Mouse (Mus musculus) hindbrain, embryonic 14.5 days (tissue): ENCODE results near the gene Gosr2. TPM values are rescaled to one million over a fixed set of nuclear protein-coding genes. Genes with fewer than 3 reads are reported as not detected.

ENCODE experiments used
- ATAC-seq: fragments of 200-750 bp; cut with Nextera tagmentation; 2 replicates; pipeline ENCODE4 v1.8.0; 2017; ENCODE audit warnings: moderate number of reproducible peaks, mild to moderate bottlenecking, moderate TSS enrichment, moderate library complexity; ENCODE audit not compliant: low FRiP score
- DNase-seq: peaks from one replicate; pipeline ENCODE4 v3.0.0-alpha.2; 2015; ENCODE audit warnings: low spot score
- H3K27ac ChIP-seq: fragments of 300-500 bp; sonication (generic); 2 replicates; pipeline ENCODE4 v1.5.1; 2014; ENCODE audit warnings: mild to moderate bottlenecking, moderate library complexity
- H3K27me3 ChIP-seq: fragments of 300-500 bp; sonication (generic); 2 replicates; pipeline ENCODE4 v1.6.1; 2014; ENCODE audit warnings: mild to moderate bottlenecking, low read length, mixed read lengths; ENCODE audit not compliant: control insufficient read depth, insufficient read depth
- H3K36me3 ChIP-seq: fragments of 300-500 bp; sonication (generic); replicated peaks from 2 replicates; pipeline ENCODE4 v1.6.1; 2014; ENCODE audit not compliant: control insufficient read depth, insufficient read depth
- H3K4me1 ChIP-seq: fragments of 300-500 bp; sonication (generic); replicated peaks from 2 replicates; pipeline ENCODE4 v1.6.1; 2014; ENCODE audit warnings: antibody characterized with exemption, low read length, mixed read lengths; ENCODE audit not compliant: control insufficient read depth, insufficient read depth
- H3K4me2 ChIP-seq: fragments of 300-500 bp; sonication (generic); replicated peaks from 2 replicates; pipeline ENCODE4 v1.6.1; 2014; ENCODE audit warnings: mild to moderate bottlenecking, moderate library complexity
- H3K4me3 ChIP-seq: fragments of 300-500 bp; sonication (generic); replicated peaks from 2 replicates; pipeline ENCODE4 v1.5.1; 2014; ENCODE audit warnings: mild to moderate bottlenecking, low read length
- H3K9ac ChIP-seq: fragments of 300-500 bp; sonication (generic); 2 replicates; pipeline ENCODE4 v1.6.1; 2014
- H3K9me3 ChIP-seq: fragments of 300-500 bp; sonication (generic); 2 replicates; pipeline ENCODE4 v1.6.1; 2016; ENCODE audit warnings: low read length; ENCODE audit not compliant: control insufficient read depth
- WGBS: fragments of 180-500 bp; shearing (Covaris S2); extraction: QIAGEN DNeasy Blood & Tissue Kit; methylation state at CpG from one replicate; pipeline ENCODE4 v1.1.7; 2014; 5-methylcytosine and 5-hydroxymethylcytosine counted together
- polyA plus RNA-seq: library from polyadenylated mRNA; unstranded; fragments of >200 nt; fragmentation: Nextera tagmentation; extraction: Ambion mirVana; gene quantifications from 2 replicates; pipeline ENCODE4 v1.2.1, GENCODE M21; 2014

Gene Gosr2
- polyA plus RNA-seq, 1 experiment from 2014 or later, result 93.0 TPM

DNA sequence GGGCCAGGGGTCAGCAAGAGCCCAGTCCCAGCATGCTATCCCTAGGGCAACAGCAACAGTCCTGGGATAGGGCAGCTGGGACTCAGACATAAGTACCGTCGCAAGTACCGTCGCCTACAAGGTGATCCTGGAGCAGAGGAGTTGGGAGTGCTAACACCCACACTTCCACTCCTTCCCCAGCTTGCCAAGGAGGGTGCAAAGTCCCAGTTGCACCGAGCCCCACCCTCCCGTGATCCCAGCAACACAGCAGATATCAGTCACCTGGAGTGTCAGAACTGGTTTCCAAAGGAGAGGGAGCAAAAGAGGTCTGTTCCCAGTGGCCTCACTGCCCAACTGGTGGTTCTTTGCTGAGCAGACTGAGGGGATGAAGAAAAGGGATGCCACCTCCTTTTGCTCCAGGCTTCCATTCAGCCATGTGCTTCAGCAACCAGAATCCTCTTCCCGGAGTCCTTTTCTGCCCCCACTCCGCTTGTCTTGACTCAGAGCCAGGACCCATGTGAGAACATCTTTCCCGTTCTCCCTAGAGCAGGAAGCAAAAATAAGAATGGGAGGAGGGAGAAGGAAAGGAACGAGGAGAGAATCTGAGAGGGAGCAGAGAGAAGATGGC lies 44.2 kb downstream of the Gosr2 start:
- ATAC-seq (no peak), DNase-seq (no peak)
- H3K27ac ChIP-seq, result no peak overlapping the region
- peaks cover 17% of the 10 kb centered on the region for H3K4me1 ChIP-seq
- H3K36me3 ChIP-seq, result no peaks in the 10 kb centered on the region
- 78% methylated on average over 10 of the region's 10 CpGs for WGBS
- peaks cover 75% of the 10 kb centered on the region for H3K27me3 ChIP-seq
- no peak overlapping the region for H3K4me3 ChIP-seq
- H3K9ac ChIP-seq, result no peak overlapping the region
- H3K4me2 ChIP-seq, result no peak overlapping the region
- no peaks in the 10 kb centered on the region for H3K9me3 ChIP-seq

DNA sequence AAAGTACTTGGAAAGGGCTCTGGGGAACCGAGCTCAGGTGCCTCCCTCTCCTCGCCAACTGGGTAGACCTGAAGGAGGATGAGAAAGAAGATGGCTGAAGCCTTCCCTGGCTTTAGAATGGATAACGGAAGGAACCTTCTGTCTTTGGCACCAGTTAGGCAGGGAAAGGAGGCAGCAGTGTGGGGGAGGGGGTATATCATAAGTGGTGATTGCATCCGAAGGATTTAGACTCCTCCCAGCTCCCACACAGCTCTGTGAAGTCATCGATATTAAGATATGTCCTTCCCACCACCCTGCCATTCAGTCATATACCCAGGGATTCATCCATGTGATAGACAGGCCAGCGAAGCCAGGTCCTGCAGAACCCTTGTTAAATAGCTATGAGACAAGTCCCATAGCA lies 46.3 kb downstream of the Gosr2 start:
- DNase-seq (no peak), ATAC-seq (no peak)
- Histone ChIP-seq H3K9ac (no peak overlapping the region), H3K27ac (no peak overlapping the region), H3K4me2 (no peak overlapping the region), H3K4me1 (peaks cover 17% of the 10 kb centered on the region), H3K36me3 (no peaks in the 10 kb centered on the region), H3K9me3 (no peaks in the 10 kb centered on the region), H3K4me3 (no peak overlapping the region), H3K27me3 (peaks cover 85% of the 10 kb centered on the region)
- 78% methylated on average over 6 of the region's 6 CpGs for WGBS

DNA sequence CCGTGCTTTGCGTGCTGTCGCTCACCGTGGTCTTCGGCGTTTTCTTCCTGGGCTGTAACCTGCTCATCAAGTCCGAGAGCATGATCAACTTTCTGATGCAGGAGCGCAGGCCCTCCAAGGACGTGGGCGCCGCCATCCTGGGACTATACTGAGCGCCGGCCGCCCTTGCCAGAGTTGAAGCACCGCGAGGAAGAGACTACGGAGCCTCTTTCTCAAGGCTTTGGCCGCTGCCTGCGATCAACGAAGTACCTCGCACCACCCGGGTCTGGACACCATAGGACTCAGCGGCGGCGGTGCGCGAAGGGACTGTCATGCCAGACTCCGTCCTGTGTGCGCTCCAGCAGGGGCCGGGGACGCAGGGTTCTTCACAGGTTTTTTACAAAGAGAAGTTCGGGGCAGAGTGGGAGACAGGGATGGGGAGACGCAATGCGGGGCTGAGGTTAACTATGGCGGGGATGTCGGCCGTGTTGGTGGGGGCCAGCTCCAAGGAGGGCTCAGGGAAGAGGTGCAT lies 47.7 kb downstream of the Gosr2 start:
- Histone ChIP-seq H3K4me3 (peak overlapping the region; percentile 38), H3K27me3 (peaks cover 77% of the 10 kb centered on the region), H3K9ac (0 out of 2 replicates have a peak overlapping the region, but pooled peaks have one; percentile 28), H3K36me3 (no peaks in the 10 kb centered on the region), H3K4me2 (peak overlapping the region; percentile 75), H3K4me1 (peaks cover 13% of the 10 kb centered on the region), H3K27ac (no peak overlapping the region), H3K9me3 (no peaks in the 10 kb centered on the region)
- WGBS, result 1% methylated on average over 37 of the region's 37 CpGs
- ATAC-seq (no peak), DNase-seq (no peak)

DNA sequence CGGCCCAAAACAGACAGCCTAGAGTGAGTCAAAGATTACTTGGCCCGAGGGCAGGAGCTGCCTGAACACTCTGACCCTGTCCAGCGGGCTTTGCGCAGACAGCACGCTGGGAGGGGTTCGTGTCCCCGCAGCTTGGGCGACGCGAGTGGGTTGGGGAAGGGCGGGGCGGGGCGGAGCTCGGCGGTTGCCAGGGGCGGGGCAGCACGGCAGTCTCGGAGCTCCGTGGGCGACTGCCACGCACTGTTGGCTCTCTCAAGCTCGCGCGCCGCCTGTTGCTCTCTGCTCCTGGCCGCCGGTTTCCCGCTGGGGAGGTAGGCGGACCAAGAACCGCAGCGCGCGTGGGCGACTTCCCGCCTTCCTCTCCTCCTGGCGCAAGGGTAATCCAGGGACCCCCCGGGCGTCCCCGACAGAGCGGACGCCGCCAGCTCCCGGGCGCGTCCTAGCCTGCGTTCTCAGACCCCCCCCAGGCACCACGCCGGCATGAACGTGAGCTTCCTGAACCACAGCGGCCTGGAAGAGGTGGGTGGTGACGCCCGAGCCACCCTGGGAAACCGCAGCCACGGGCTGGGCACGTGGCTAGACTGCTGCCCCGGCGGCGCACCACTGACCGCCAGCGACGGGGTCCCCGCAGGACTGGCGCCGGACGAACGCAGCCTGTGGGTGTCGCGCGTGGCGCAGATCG lies 48.3 kb downstream of the Gosr2 start, which contains the start of gene Rprml:
Gene Rprml (plus strand): TSS at position 270 of the 682 bp plus-strand sequence.
- 0 out of 2 replicates have a peak within 1 kb of the TSS, but pooled peaks have one; percentile 28 for H3K9ac ChIP-seq
- under 1% methylated on average over 70 of the region's 71 CpGs for WGBS
- H3K27me3 ChIP-seq, result peaks cover 75% of the 10 kb centered on the region
- DNase-seq (no peak), ATAC-seq (no peak)
- peak within 1 kb of the TSS; percentile 38 for H3K4me3 ChIP-seq
- peaks cover 13% of the 10 kb centered on the region for H3K4me1 ChIP-seq
- no peaks in the 10 kb centered on the region for H3K9me3 ChIP-seq
- peak within 1 kb of the TSS; percentile 75 for H3K4me2 ChIP-seq
- H3K36me3 ChIP-seq, result no peaks in the 10 kb centered on the region
- H3K27ac ChIP-seq, result no peak within 1 kb of the TSS

DNA sequence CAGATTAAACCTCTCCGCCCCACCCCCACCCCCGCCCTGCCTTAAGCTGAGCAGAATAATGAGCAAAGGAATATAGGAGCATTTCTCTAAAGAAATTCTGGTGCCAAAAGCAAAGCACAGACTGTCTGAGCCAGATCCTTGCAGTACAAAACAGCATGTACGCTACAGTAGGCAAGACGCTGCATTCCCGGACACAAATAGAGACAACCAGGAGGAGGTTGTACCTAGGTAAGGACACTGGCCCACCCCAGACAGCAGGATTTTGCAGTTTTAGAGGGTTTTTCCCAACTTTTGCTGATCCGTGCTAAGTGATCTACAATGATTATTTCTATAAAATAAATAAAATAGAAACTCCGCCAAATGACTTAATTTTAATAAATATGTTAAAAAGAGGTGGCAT lies 49.0 kb downstream of the Gosr2 start:
- Histone ChIP-seq H3K27ac (no peak overlapping the region), H3K4me2 (no peak overlapping the region), H3K27me3 (peaks cover 68% of the 10 kb centered on the region), H3K4me1 (peaks cover 13% of the 10 kb centered on the region), H3K4me3 (no peak overlapping the region), H3K9me3 (no peaks in the 10 kb centered on the region), H3K36me3 (no peaks in the 10 kb centered on the region), H3K9ac (no peak overlapping the region)
- 28% methylated on average over 7 of the region's 7 CpGs for WGBS
- DNase-seq (no peak), ATAC-seq (no peak)

DNA sequence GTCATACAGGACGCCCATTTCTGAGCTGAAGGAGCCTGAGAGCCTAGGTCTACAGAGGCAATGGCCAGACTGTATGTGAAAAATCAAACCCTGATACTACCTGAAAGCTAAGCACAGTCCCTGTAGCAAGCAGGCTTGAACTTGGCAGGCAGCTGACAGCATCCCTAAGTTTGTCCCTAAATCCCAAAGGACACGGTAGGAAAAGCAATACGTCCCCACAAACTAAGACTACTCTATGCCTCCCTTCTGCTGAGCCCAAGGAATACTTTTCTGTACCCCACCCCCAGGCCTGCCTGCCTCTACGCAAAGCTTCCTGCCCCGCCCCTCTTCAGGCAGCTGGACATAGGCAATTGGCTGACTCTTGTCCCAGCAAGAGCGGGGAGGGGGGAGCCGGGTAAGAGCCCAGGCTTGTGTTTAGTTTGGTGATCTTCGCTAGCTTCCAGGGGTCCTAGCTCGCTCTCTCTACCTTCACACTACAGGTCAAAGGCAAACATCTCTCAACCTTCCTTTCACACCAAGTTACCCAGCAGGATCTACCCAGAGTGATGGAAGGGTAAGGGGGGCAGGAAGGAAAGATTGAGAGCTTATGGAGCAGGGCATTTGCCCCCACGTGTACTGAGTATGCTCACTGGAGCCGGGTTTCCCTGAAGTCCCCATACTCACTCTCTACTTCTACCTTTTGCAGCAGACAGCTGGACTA lies 49.6 kb downstream of the Gosr2 start:
- peaks cover 62% of the 10 kb centered on the region for H3K27me3 ChIP-seq
- no peak for DNase-seq
- no peak overlapping the region for H3K27ac ChIP-seq
- H3K4me3 ChIP-seq, result no peak overlapping the region
- no peak for ATAC-seq
- H3K9ac ChIP-seq, result no peak overlapping the region
- peaks cover 13% of the 10 kb centered on the region for H3K4me1 ChIP-seq
- no peaks in the 10 kb centered on the region for H3K9me3 ChIP-seq
- WGBS, result 8% methylated on average over 11 of the region's 11 CpGs
- H3K36me3 ChIP-seq, result no peaks in the 10 kb centered on the region
- no peak overlapping the region for H3K4me2 ChIP-seq

DNA sequence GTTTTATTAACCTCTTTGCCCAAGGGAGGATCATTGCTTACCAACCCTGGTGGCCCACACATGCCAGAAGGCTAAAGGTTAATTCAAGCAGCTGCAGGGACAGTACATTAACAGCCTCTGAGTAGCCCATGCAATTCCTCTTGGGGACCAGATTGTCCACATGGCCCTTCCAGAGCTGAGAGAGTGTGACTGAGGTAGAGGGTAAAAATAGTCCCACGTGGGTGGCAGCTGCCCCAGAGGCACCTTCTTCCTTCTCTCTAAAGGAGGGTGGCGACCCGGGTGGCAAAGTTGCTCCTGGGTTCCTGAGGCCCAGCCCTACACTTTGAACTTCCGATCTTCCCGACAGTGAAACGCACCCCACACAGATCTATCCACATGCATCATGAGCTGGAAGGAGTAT lies 51.4 kb downstream of the Gosr2 start:
- no peak overlapping the region for H3K4me3 ChIP-seq
- no peaks in the 10 kb centered on the region for H3K36me3 ChIP-seq
- ATAC-seq (no peak), DNase-seq (no peak)
- H3K9ac ChIP-seq, result no peak overlapping the region
- peaks cover 13% of the 10 kb centered on the region for H3K4me1 ChIP-seq
- no peak overlapping the region for H3K4me2 ChIP-seq
- no peak overlapping the region for H3K27ac ChIP-seq
- peaks cover 45% of the 10 kb centered on the region for H3K27me3 ChIP-seq
- no peaks in the 10 kb centered on the region for H3K9me3 ChIP-seq
- 75% methylated on average over 6 of the region's 6 CpGs for WGBS

DNA sequence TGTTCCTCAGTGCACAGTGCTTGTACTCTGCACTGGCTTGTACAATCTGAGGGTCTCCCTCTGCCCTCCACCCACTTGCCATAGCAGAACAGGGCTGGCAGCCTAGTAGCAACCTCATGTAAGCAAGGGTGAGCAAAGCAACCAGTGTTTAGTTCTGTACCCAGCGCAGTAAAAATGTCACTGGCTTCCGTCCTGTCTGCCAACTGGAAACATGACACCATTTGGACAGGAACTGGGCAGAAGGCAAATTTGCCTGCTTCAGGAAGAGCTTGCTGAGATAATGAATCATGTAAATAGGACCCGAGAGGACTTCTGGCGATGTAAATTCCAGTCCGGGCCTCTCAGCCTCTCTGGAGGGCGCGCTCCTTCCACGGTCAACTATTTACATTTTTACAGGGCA lies 52.0 kb downstream of the Gosr2 start:
- Histone ChIP-seq H3K27ac (no peak overlapping the region), H3K4me1 (peaks cover 13% of the 10 kb centered on the region), H3K4me3 (no peak overlapping the region), H3K36me3 (no peaks in the 10 kb centered on the region), H3K9me3 (no peaks in the 10 kb centered on the region), H3K9ac (no peak overlapping the region), H3K4me2 (no peak overlapping the region), H3K27me3 (peaks cover 45% of the 10 kb centered on the region)
- ATAC-seq (no peak), DNase-seq (no peak)
- 77% methylated on average over 8 of the region's 8 CpGs for WGBS

DNA sequence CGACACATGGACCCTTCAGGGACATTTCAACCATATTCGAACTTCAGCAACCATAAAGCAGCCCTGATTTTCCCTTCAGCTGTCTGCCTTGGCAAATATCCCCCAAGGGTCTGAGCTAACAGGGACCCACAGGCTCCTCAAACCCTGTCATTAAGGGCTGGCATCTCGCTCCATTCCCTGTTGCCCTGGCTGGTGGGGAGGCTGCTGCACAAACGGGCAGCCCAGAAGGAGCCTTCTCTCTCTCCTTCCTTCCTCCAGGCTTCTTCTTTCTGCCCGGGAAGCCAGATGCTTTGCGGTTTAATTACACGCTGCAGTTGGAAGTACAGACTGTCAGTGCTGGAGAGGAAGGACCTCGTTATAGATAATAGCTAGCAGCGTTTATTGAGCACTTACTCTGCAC lies 54.5 kb downstream of the Gosr2 start:
- Histone ChIP-seq H3K9me3 (no peaks in the 10 kb centered on the region), H3K27me3 (peaks cover 20% of the 10 kb centered on the region), H3K27ac (no peak overlapping the region), H3K4me2 (no peak overlapping the region), H3K4me3 (no peak overlapping the region), H3K36me3 (no peaks in the 10 kb centered on the region), H3K4me1 (no peaks in the 10 kb centered on the region), H3K9ac (no peak overlapping the region)
- 77% methylated on average over 9 of the region's 9 CpGs for WGBS
- DNase-seq (no peak), ATAC-seq (no peak)
